ENCODE assay signal across 26 mouse cellular contexts in the genomic region with DNA sequence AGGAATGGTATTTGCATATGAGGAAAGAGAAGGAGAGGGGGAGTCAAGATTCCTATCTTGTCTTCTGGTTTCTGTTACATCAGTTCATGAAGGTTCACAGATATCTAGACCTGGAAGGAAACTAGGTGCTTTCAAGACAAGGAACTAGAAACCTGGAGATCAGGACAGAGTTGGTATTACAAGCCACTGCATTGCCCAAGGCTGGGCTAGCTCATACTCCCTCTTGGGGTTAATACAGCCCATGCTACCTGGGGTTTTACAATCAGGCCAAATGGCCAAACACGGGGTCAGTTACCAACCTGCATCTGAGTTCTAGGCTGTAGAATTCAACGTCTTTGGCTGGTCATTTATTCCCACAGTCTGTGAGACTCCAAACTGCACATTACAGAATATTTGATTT.
DNase-seq lines count a peak whose midpoint lies in the region; ATAC-seq and TF ChIP-seq lines count a peak whose summit lies in the region.
"Had no signal": no experiment of that assay in that cellular context is flagged by ENCODE, and none has a peak within 500 bp of the region (broad histone marks: within the 10 kb centered on the region; RNA-seq: fewer than 3 reads in every experiment).

No protein-coding gene starts in this region.

- H3K27ac ChIP-seq in lung, embryonic 14.5 days (ENCODE audit: low read depth) = peak overlapping the region; percentile 78
- H3K27ac ChIP-seq in intestine, embryonic 14.5 days (ENCODE audit: low read depth) = peak overlapping the region; percentile 27; the same call in 1 of the 2 replicates
- H3K27ac ChIP-seq in stomach, embryonic 14.5 days (ENCODE audit: low read length) = peak overlapping the region; percentile 84
- H3K27ac ChIP-seq: heart, embryonic 13.5 days; hindbrain, postnatal 0 days; limb, embryonic 12.5 days had no signal

- DNase-seq in lung, embryonic 14.5 days = no peak
- no peak for DNase-seq in lung, postnatal 25 days (ENCODE audit: low spot score)
- peak; percentile 20 for DNase-seq in R1 (ENCODE audit: low read depth, low spot score)
- no peak for DNase-seq in intestine, embryonic 14.5 days (ENCODE audit: low spot score)
- no peak for DNase-seq in right cerebral cortex, postnatal 25 days
- no peak for DNase-seq in left cerebral cortex, adult 9 months (ENCODE audit: low spot score in 2 of 2)
- DNase-seq: adrenal gland, postnatal 10 days; cerebellum, adult 2 months; forebrain, postnatal 0 days; gastrocnemius, postnatal 14 days; heart, adult 18-20 months; heart, postnatal 14 days; kidney, adult 2 months; kidney, postnatal 10 days; liver, postnatal 0 days; right cerebral cortex, adult 18-20 months had no signal

- ATAC-seq in lung, embryonic 14.5 days (ENCODE audit: insufficient read depth) = peak; percentile 42
- ATAC-seq in intestine, embryonic 14.5 days (replicated peaks; ENCODE audit: low FRiP score, low TSS enrichment, low read depth) = no peak
- ATAC-seq in stomach, embryonic 14.5 days (ENCODE audit: insufficient number of reproducible peaks, insufficient read depth, low FRiP score, low read depth) = peak; percentile 53
- ATAC-seq: activated CD4-positive, CD25-positive, alpha-beta regulatory T cell, adult 4 months; forebrain, postnatal 0 days; hindbrain, postnatal 0 days; liver, postnatal 0 days; Patski had no signal

- TF ChIP-seq CTCF in lung, embryonic 14.5 days (IDR thresholded peaks at IDR 0.05; ENCODE audit: low read depth) = peak; percentile 18; the same call in 1 of the 2 replicates

- no peaks in the 10 kb centered on the region for H3K4me1 ChIP-seq in lung, embryonic 14.5 days (ENCODE audit: insufficient read depth)
- H3K4me1 ChIP-seq in intestine, embryonic 14.5 days (replicated peaks; ENCODE audit: control insufficient read depth, insufficient read depth, low read length) = peaks cover 7% of the 10 kb centered on the region; the same call in 1 of the 2 replicates
- H3K4me1 ChIP-seq in stomach, embryonic 14.5 days (ENCODE audit: control insufficient read depth, insufficient read depth, low read length) = 0 out of 2 replicates have a peak, but pooled peaks cover 2% of the 10 kb centered on the region
- H3K4me1 ChIP-seq: megakaryocyte, embryonic 14.5 days had no signal

- no peak overlapping the region for H3K9ac ChIP-seq in lung, embryonic 14.5 days
- H3K9ac ChIP-seq in intestine, embryonic 14.5 days (ENCODE audit: low read length) = no peak overlapping the region
- no peak overlapping the region for H3K9ac ChIP-seq in stomach, embryonic 14.5 days (replicated peaks; ENCODE audit: low read depth, low read length)
- H3K9ac ChIP-seq: forebrain, postnatal 0 days; heart, embryonic 13.5 days; limb, embryonic 12.5 days; liver, postnatal 0 days had no signal

- no peaks in the 10 kb centered on the region for H3K27me3 ChIP-seq in lung, embryonic 14.5 days (ENCODE audit: insufficient read depth, low read length)
- no peaks in the 10 kb centered on the region for H3K27me3 ChIP-seq in intestine, embryonic 14.5 days (replicated peaks; ENCODE audit: control insufficient read depth, insufficient read depth, low read length)
- no peaks in the 10 kb centered on the region for H3K27me3 ChIP-seq in stomach, embryonic 14.5 days (ENCODE audit: control insufficient read depth, insufficient read depth, low read length)
- H3K27me3 ChIP-seq: CH12.LX; heart, embryonic 13.5 days; limb, embryonic 12.5 days; Patski had no signal

- H3K4me2 ChIP-seq in lung, embryonic 14.5 days = no peak overlapping the region
- H3K4me2 ChIP-seq in intestine, embryonic 14.5 days (ENCODE audit: low read length) = no peak overlapping the region
- H3K4me2 ChIP-seq in stomach, embryonic 14.5 days (replicated peaks; ENCODE audit: low read depth, low read length) = no peak overlapping the region
- H3K4me2 ChIP-seq: heart, embryonic 13.5 days; limb, embryonic 12.5 days; liver, embryonic 11.5 days had no signal

- H3K9me3 ChIP-seq in lung, embryonic 14.5 days (ENCODE audit: low read depth, low read length) = no peaks in the 10 kb centered on the region
- no peaks in the 10 kb centered on the region for H3K9me3 ChIP-seq in intestine, embryonic 14.5 days (ENCODE audit: control insufficient read depth, low read length)
- H3K9me3 ChIP-seq in stomach, embryonic 14.5 days (ENCODE audit: control insufficient read depth, low read depth, low read length) = no peaks in the 10 kb centered on the region
- H3K9me3 ChIP-seq: heart, embryonic 13.5 days; limb, embryonic 12.5 days; megakaryocyte, embryonic 14.5 days had no signal

- H3K36me3 ChIP-seq in lung, embryonic 14.5 days (ENCODE audit: insufficient read depth) = no peaks in the 10 kb centered on the region
- no peaks in the 10 kb centered on the region for H3K36me3 ChIP-seq in intestine, embryonic 14.5 days (ENCODE audit: control insufficient read depth, insufficient read depth, low read length)
- H3K36me3 ChIP-seq in stomach, embryonic 14.5 days (ENCODE audit: control insufficient read depth, insufficient read depth, low read length) = no peaks in the 10 kb centered on the region
- H3K36me3 ChIP-seq: G1E; heart, embryonic 13.5 days; limb, embryonic 12.5 days had no signal

- 51% methylated on average over 2 of the region's 2 CpGs for WGBS in lung, embryonic 14.5 days
- WGBS in intestine, embryonic 14.5 days = 47% methylated on average over 2 of the region's 2 CpGs
- WGBS in stomach, embryonic 14.5 days = 42% methylated on average over 2 of the region's 2 CpGs

- H3K4me3 ChIP-seq in lung, embryonic 14.5 days (ENCODE audit: low read depth, low read length) = no peak overlapping the region
- no peak overlapping the region for H3K4me3 ChIP-seq in intestine, embryonic 14.5 days (ENCODE audit: low read depth, low read length)
- no peak overlapping the region for H3K4me3 ChIP-seq in stomach, embryonic 14.5 days (ENCODE audit: low read depth, low read length)
- H3K4me3 ChIP-seq: heart, embryonic 13.5 days; limb, embryonic 12.5 days; megakaryocyte, embryonic 14.5 days had no signal

Comparison
In these comparisons a context has a peak if more than half of its experiments do, and no peak if none do; other contexts are left out.
1. H3K27ac ChIP-seq: peak in every context shown above with its lines; median percentile 84 in stomach, embryonic 14.5 days; 78 in lung, embryonic 14.5 days; 27 in intestine, embryonic 14.5 days.